Mouse (Mus musculus) common myeloid progenitor, adult 5-6 weeks (primary cell): Measurements from ENCODE around the gene Pnpla3. TPM values are rescaled to one million over a fixed set of nuclear protein-coding genes. Genes with fewer than 3 reads are reported as not detected.

Source experiments
- ATAC-seq: replicated peaks from 2 replicates; pipeline ENCODE4 v1.8.0; 2016; ENCODE audit warnings: low read depth, mild to moderate bottlenecking, moderate TSS enrichment, inconsistent platforms; ENCODE audit not compliant: poor library complexity, severe bottlenecking
- total RNA-seq: library from RNA; stranded (forward); fragments of 200-1000, 187-1606 nt; gene quantifications from 2 replicates; pipeline ENCODE4 v1.2.3, GENCODE M21; 2017

Gene Pnpla3
- total RNA-seq, 1 experiment from 2014 or later = not detected

GRCm38 (mm10) chr15:84214476-84214875, 46.8 kb downstream of the Pnpla3 start:
- no peak for ATAC-seq

- ATAC-seq = no peak
Observed at GRCm38 (mm10) chr15:84215273-84215672, 47.6 kb downstream of the Pnpla3 start.

DNA sequence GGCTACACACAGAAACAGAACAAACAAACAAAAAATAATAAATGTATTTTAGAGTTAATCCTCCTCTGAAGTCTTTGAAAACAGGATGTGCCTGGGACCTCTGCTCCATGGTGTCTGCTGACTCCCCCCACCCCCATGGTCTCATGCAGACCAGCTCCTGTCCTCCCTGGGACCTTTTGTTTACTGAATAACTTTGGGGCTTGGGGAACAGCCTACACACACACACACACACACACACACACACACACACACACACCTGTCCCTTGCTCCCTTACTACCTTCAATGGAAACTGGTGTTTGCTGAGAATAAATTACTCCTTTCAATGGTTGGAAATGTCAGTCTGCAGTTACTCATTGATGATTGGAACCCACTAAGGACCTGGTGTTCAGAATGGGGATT, 48.4 kb downstream of the Pnpla3 start:
- no peak for ATAC-seq

DNA sequence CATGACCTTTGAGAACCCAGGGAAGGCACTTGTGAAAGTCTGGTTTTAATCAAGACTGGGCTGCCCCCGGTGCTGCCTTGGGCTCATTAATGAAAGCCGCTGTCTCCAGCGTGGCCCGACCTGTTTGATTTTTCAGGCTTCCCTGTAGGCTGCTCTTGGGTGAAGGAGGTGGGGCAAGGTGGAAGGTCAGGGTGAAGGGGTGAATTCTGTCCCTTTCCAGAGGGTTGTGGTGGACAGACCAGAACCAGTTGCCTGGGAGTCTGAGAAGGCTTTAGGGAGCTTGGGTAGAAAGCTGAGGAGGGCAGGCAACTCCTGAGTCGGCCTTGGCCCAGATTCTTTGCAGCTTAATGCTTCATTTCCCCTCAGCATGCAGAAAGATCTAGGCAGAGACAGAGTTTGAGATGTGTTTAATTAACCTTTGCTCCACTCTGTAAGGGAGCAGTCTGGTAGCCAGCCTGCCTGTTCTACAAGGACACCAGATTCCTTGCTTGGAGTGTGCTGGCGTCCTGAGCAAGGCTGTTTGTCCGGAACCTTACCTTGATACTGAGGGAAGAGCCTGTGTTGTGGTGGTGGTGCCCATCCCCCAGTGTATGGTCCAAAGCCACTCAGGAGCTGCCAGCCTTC, 48.9 kb downstream of the Pnpla3 start:
- no peak for ATAC-seq

- peak; percentile 64 for ATAC-seq
Observed at GRCm38 (mm10) chr15:84217969-84218782, 50.5 kb downstream of the Pnpla3 start.

DNA sequence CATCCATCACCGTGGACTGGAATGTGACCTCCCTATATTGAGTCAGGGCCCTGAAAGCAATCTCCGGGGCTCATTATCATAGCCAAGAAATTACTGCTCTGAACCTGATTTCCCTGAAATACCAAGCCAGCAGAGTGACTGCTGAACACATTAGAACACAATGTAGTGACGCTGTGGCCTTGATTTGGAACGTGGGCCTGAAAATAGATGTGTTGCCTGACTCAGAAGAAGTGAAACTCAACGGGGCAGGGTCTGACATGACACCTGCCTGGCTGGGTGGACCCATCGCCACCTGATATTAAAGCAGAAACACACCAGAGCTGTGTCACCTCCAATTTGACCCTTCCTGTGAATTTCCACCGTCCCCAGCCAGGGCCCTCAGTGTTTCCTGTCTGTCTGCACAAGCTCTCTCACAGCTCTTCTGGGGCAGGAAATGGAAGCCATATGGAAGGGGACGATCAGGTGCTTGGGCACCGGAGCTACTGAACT, 51.2 kb downstream of the Pnpla3 start:
- no peak; the same call in 1 of the 2 replicates for ATAC-seq

DNA sequence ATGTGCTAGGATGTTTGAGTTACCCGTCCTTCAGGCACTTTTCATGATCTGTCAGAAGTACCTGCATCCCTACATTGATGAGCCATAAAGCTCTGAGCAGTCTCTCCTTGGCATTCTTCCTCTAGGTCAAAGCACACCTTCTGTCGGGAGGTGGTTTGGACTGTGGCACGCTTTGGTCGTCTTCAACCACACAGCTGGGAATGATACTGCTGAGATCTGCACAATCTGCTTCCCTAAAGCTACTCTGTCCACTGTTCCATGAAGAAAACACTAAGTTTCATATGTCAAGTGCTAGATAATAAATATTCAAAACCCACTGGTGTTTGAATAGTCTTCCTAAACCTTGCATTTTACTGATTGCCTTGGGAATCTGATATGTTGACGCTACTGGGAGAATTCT, 53.9 kb downstream of the Pnpla3 start:
- no peak for ATAC-seq

- no peak for ATAC-seq
Observed at GRCm38 (mm10) chr15:84223423-84223822, 55.8 kb downstream of the Pnpla3 start.

GRCm38 (mm10) chr15:84224779-84225178, 57.1 kb downstream of the Pnpla3 start:
- no peak for ATAC-seq

- no peak for ATAC-seq
Observed at GRCm38 (mm10) chr15:84226918-84227317, 59.3 kb downstream of the Pnpla3 start.

GRCm38 (mm10) chr15:84230661-84231060, 63.0 kb downstream of the Pnpla3 start:
- ATAC-seq = peak; percentile 20

- peak; percentile 78 for ATAC-seq
Observed at GRCm38 (mm10) chr15:84231113-84231712, 63.6 kb downstream of the Pnpla3 start.

DNA sequence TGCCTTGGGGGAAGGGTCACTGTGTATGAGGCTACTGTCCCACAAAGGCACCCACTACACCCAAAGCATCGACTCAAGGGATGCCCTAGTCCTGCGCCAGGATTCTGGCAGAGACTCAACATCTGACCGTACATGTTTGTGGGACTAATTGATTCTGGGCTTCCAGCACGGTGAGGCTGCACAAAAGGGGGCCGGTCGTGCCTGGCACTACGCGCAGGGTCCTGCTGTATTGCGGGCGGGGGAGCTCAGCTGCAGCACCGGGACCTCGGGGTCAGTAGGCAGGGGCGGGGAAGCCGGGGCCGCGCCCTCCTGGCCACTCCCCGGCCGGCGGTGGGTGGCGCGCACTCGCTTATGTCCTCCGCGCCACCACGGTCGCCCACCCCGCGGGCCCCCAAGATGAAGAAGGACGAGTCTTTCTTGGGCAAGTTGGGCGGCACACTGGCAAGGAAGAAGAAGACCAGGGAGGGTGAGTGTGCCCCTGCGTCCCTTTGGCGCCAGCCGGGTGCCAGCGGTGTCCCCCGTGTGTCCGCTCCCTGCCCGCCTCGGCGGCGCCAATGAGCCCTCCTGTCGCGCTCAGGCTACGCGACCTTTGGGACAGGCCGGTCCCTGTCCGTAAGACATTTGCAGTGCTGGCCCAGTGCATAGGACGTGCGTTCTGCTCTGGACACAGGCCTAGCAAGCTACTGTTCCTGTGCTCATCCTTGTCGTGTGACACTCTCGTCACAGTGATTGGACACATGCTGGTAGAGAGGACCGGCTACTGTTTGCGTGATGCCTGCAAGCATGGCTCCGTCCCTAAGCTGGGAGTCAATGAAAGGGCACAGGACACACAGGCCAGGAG, 64.3 kb downstream of the Pnpla3 start, which contains the start of gene Parvb:
Gene Parvb (plus strand): TSS at position 323 of the 841 bp plus-strand sequence.
- ATAC-seq = no peak; the same call in 1 of the 2 replicates

DNA sequence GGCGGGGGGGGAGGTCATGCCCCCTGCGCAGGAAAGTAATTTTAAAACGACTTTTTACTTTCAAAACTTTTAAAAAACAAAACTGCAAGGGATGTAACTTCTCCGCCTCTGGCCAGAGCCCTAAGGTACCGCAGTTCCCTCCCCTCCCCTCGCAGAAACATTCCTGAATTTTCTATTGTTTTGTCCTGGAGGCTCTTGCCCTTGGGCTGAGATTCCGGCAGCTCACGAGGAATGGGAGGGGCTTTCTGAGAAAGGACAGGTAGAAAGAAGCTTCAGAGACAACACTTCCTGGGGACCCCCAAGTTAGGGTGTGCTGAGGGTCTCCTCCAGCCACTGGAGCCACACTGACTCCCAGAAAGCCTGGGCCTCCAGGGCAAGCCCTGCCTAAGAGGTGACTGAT, 65.0 kb downstream of the Pnpla3 start:
- no peak for ATAC-seq

GRCm38 (mm10) chr15:84234794-84235581, 67.4 kb downstream of the Pnpla3 start:
- ATAC-seq = no peak

DNA sequence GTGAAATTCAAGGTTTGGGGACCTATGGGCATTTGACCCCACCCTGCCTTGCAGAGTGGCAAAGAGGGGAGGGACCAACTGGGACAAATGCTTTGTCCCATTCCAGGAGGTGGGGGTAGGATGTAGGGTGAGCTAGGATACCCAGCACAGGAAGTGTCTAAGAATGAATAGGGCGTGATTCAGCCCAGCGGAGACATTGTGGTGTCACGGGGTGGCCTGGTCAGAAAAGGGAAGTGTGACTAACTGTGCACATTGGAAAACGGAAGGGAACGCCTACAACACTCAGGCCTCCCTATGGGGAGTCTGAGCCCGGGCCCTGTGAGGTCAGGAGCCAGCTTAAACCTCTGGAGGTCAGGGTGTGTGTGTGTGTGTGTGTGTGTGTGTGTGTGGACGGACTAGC, 68.0 kb downstream of the Pnpla3 start:
- ATAC-seq = peak; percentile 79
